Mouse (Mus musculus): ENCODE measurements around the gene Bri3bp.
"Not testable (repeated sequence)": the region's sequence is repeated elsewhere in the genome, so short reads cannot be mapped to it uniquely, and the experiment has no call there.

The Bri3bp gene

GRCm38 (mm10) chr5:125409348-125410090 lies 31.8 kb upstream of the Bri3bp start:
- peak; percentile 42 for DNase-seq

- DNase-seq = peak; percentile 80
Measured at GRCm38 (mm10) chr5:125411972-125412530, 29.3 kb upstream of the Bri3bp start.

- DNase-seq = not testable (repeated sequence)
Measured at GRCm38 (mm10) chr5:125412536-125412935, 28.8 kb upstream of the Bri3bp start.

- no peak for DNase-seq
Measured at GRCm38 (mm10) chr5:125413763-125414162, 27.6 kb upstream of the Bri3bp start.

- DNase-seq = no peak
Measured at GRCm38 (mm10) chr5:125416183-125416582, 25.2 kb upstream of the Bri3bp start.

GRCm38 (mm10) chr5:125418636-125419035 lies 22.7 kb upstream of the Bri3bp start:
- no peak for DNase-seq

GRCm38 (mm10) chr5:125419124-125419523 lies 22.2 kb upstream of the Bri3bp start:
- no peak for DNase-seq

GRCm38 (mm10) chr5:125425698-125426276 lies 15.6 kb upstream of the Bri3bp start:
- no peak for DNase-seq

GRCm38 (mm10) chr5:125426343-125426742 lies 15.0 kb upstream of the Bri3bp start:
- no peak for DNase-seq

GRCm38 (mm10) chr5:125432324-125432723 lies 9.0 kb upstream of the Bri3bp start:
- DNase-seq = not testable (repeated sequence)

- peak; percentile 90 for DNase-seq
Measured at GRCm38 (mm10) chr5:125433793-125434337, 7.5 kb upstream of the Bri3bp start, which contains the start of gene Dhx37. Gene Dhx37, minus strand, starts transcription at chr5:125434121.

GRCm38 (mm10) chr5:125434347-125434746 lies 7.0 kb upstream of the Bri3bp start:
- not testable (repeated sequence) for DNase-seq

- no peak for DNase-seq
Measured at GRCm38 (mm10) chr5:125440583-125441233, 660 bp upstream of the Bri3bp start.

GRCm38 (mm10) chr5:125442136-125442995 lies 998 bp downstream of the Bri3bp start:
- peak; percentile 18 for DNase-seq

- DNase-seq = no peak
Measured at GRCm38 (mm10) chr5:125443335-125443734, 2.0 kb downstream of the Bri3bp start.

GRCm38 (mm10) chr5:125443915-125444314 lies 2.5 kb downstream of the Bri3bp start:
- DNase-seq = no peak

GRCm38 (mm10) chr5:125444554-125444953 lies 3.2 kb downstream of the Bri3bp start:
- no peak for DNase-seq

GRCm38 (mm10) chr5:125446344-125446743 lies 5.0 kb downstream of the Bri3bp start:
- DNase-seq = no peak

GRCm38 (mm10) chr5:125448026-125448425 lies 6.7 kb downstream of the Bri3bp start:
- no peak for DNase-seq

GRCm38 (mm10) chr5:125448631-125449030 lies 7.3 kb downstream of the Bri3bp start:
- DNase-seq = no peak

- no peak for DNase-seq
Measured at GRCm38 (mm10) chr5:125449306-125449705, 7.9 kb downstream of the Bri3bp start.

GRCm38 (mm10) chr5:125452573-125452972 lies 11.2 kb downstream of the Bri3bp start:
- no peak for DNase-seq

All from kidney, adult 18-20 months (tissue).